Mouse (Mus musculus) yolk sac, embryonic 10.5 days (tissue): ENCODE data around the gene Elmo2.

Experiments used
- DNase-seq: peaks from one replicate; pipeline ENCODE4 v3.0.0-alpha.2; 2017; ENCODE audit warnings: low spot score

Elmo2 gene

GRCm38 (mm10) chr2:165326304-165327190, at the start of gene Elmo2:
Elmo2 (minus strand) TSS chr2:165326479.
- DNase-seq = peak; percentile 97

- no peak for DNase-seq
Observed at GRCm38 (mm10) chr2:165376001-165376400, 49.7 kb upstream of the Elmo2 start.

GRCm38 (mm10) chr2:165375478-165375877, 49.2 kb upstream of the Elmo2 start:
- no peak for DNase-seq

GRCm38 (mm10) chr2:165371066-165371465, 44.8 kb upstream of the Elmo2 start:
- DNase-seq = no peak

- DNase-seq = no peak
Observed at GRCm38 (mm10) chr2:165370348-165370747, 44.1 kb upstream of the Elmo2 start.

- DNase-seq = no peak
Observed at GRCm38 (mm10) chr2:165368496-165368895, 42.2 kb upstream of the Elmo2 start, which contains the start of gene Zfp663. Zfp663 (minus strand) TSS chr2:165368729.

GRCm38 (mm10) chr2:165367868-165368439, 41.7 kb upstream of the Elmo2 start:
- no peak for DNase-seq

- peak; percentile 57 for DNase-seq
Observed at GRCm38 (mm10) chr2:165367047-165367520, 40.8 kb upstream of the Elmo2 start.

GRCm38 (mm10) chr2:165364334-165365091, 38.2 kb upstream of the Elmo2 start:
- DNase-seq = no peak

GRCm38 (mm10) chr2:165363282-165363681, 37.0 kb upstream of the Elmo2 start:
- DNase-seq = no peak

- DNase-seq = peak; percentile 37
Observed at GRCm38 (mm10) chr2:165360861-165361260, 34.6 kb upstream of the Elmo2 start.

GRCm38 (mm10) chr2:165351828-165352513, 25.7 kb upstream of the Elmo2 start:
- DNase-seq = no peak

- DNase-seq = no peak
Observed at GRCm38 (mm10) chr2:165349466-165349865, 23.2 kb upstream of the Elmo2 start.

GRCm38 (mm10) chr2:165346180-165346579, 19.9 kb upstream of the Elmo2 start:
- no peak for DNase-seq

- peak; percentile 45 for DNase-seq
Observed at GRCm38 (mm10) chr2:165337191-165337590, 10.9 kb upstream of the Elmo2 start.

GRCm38 (mm10) chr2:165332610-165333210, 6.4 kb upstream of the Elmo2 start:
- DNase-seq = no peak

- DNase-seq = no peak
Observed at GRCm38 (mm10) chr2:165329703-165330102, 3.4 kb upstream of the Elmo2 start.

- no peak for DNase-seq
Observed at GRCm38 (mm10) chr2:165328746-165329145, 2.5 kb upstream of the Elmo2 start.

GRCm38 (mm10) chr2:165327386-165327785, 1.1 kb upstream of the Elmo2 start:
- DNase-seq = no peak

- DNase-seq = no peak
Observed at GRCm38 (mm10) chr2:165325521-165326303, 567 bp downstream of the Elmo2 start.

- DNase-seq = no peak
Observed at GRCm38 (mm10) chr2:165323928-165324327, 2.4 kb downstream of the Elmo2 start.
